Mouse (Mus musculus) MEL (cell line): Measurements from ENCODE around the gene 4933428G20Rik. TPM values are rescaled to one million over a fixed set of nuclear protein-coding genes. Genes with fewer than 3 reads are reported as not detected.

Experiments
- DNase-seq: peaks from one replicate; pipeline ENCODE4 v3.0.0; 2011; ENCODE audit warnings: low read depth, low spot score
- H3K27ac ChIP-seq: 2 replicates; pipeline ENCODE4 v1.5.1; 2012; ENCODE audit warnings: low read depth, mild to moderate bottlenecking, control low read depth, low read length, moderate library complexity; ENCODE audit not compliant: control insufficient read depth
- H3K27me3 ChIP-seq, 2 experiments: fragments of 150-350 bp in 1 of 2; sonication (generic) in 1 of 2; 2 replicates each; pipeline ENCODE4 v1.6.1; 2012; ENCODE audit warnings: low read length in 2 of 2, mild to moderate bottlenecking in 2 of 2, improper control_type of control experiment in 1 of 2, moderate library complexity in 1 of 2; ENCODE audit not compliant: insufficient read depth in 2 of 2, control insufficient read depth in 1 of 2
- H3K36me3 ChIP-seq, 2 experiments: 2 replicates each; pipeline ENCODE4 v1.6.1; 2012 to 2014; ENCODE audit warnings: low read length in 2 of 2, improper control_type of control experiment in 1 of 2, inconsistent platforms in 1 of 2, mild to moderate bottlenecking in 1 of 2; ENCODE audit not compliant: insufficient read depth in 2 of 2, control insufficient read depth in 1 of 2
- H3K4me1 ChIP-seq, 2 experiments: fragments of 150-350 bp in 1 of 2; sonication (generic) in 1 of 2; 2 replicates each; pipeline ENCODE4 v1.6.1; 2012; ENCODE audit warnings: low read length in 2 of 2, improper control_type of control experiment in 1 of 2, mild to moderate bottlenecking in 1 of 2; ENCODE audit not compliant: insufficient read depth in 2 of 2, control insufficient read depth in 1 of 2
- H3K4me3 ChIP-seq, 2 experiments: fragments of 150-350 bp in 1 of 2; sonication (generic) in 1 of 2; 2 replicates each; pipeline ENCODE4 v1.5.1; 2012; ENCODE audit warnings: low read depth in 2 of 2, low read length in 2 of 2, mild to moderate bottlenecking in 2 of 2, moderate library complexity in 2 of 2, control low read depth in 1 of 2, improper control_type of control experiment in 1 of 2; ENCODE audit not compliant: control insufficient read depth in 1 of 2, insufficient read depth in 1 of 2
- H3K79me2 ChIP-seq: 2 replicates; pipeline ENCODE4 v1.6.1; 2012; ENCODE audit warnings: mild to moderate bottlenecking, low read length, moderate library complexity; ENCODE audit not compliant: control insufficient read depth, poor library complexity, insufficient read depth
- H3K9ac ChIP-seq: 2 replicates; pipeline ENCODE4 v1.6.1; 2012; ENCODE audit warnings: low read depth, mild to moderate bottlenecking, control low read depth, low read length, moderate library complexity; ENCODE audit not compliant: control insufficient read depth, poor library complexity, severe bottlenecking
- H3K9me3 ChIP-seq: fragments of 150-350 bp; sonication (generic); replicated peaks from 2 replicates; pipeline ENCODE4 v1.6.1; 2012; ENCODE audit warnings: mild to moderate bottlenecking, low read length, improper control_type of control experiment, moderate library complexity; ENCODE audit not compliant: insufficient read depth
- CHD1 ChIP-seq: IDR thresholded peaks from 2 replicates; pipeline ENCODE4 v1.6.1; 2012; ENCODE audit warnings: low read depth, mild to moderate bottlenecking, inconsistent platforms, low read length, improper control_type of control experiment
- CTCF ChIP-seq, 3 experiments: IDR thresholded peaks in 2 of 3; conservative IDR thresholded peaks in 1 of 3; 2 replicates each; pipeline ENCODE4 v1.5.1; 2011 to 2012; ENCODE audit warnings: low read length in 3 of 3, low read depth in 2 of 3, mild to moderate bottlenecking in 2 of 3, improper control_type of control experiment in 1 of 3, inconsistent platforms in 1 of 3, mixed read lengths in 1 of 3, moderate library complexity in 1 of 3; ENCODE audit not compliant: control insufficient read depth in 1 of 3, insufficient read depth in 1 of 3, poor library complexity in 1 of 3, severe bottlenecking in 1 of 3
- E2F4 ChIP-seq: IDR thresholded peaks from 2 replicates; pipeline ENCODE4 v1.6.1; 2011; ENCODE audit warnings: low read depth, low read length, improper control_type of control experiment, borderline replicate concordance
- ELF1 ChIP-seq: IDR thresholded peaks from 2 replicates; pipeline ENCODE4 v1.6.1; 2014; ENCODE audit warnings: low read depth, mild to moderate bottlenecking, inconsistent platforms, low read length, improper control_type of control experiment, moderate library complexity
- EP300 ChIP-seq, 2 experiments: IDR thresholded peaks; 2 replicates each; pipeline ENCODE4 v1.6.1; 2011; ENCODE audit warnings: improper control_type of control experiment in 2 of 2, low read length in 2 of 2, low read depth in 1 of 2, mild to moderate bottlenecking in 1 of 2
- GATA1 ChIP-seq: IDR thresholded peaks from 2 replicates; pipeline ENCODE4 v1.6.1; 2011; ENCODE audit warnings: low read depth, low read length, improper control_type of control experiment
- HCFC1 ChIP-seq: IDR thresholded peaks from 2 replicates; pipeline ENCODE4 v1.6.1; 2012; ENCODE audit warnings: low read depth, mild to moderate bottlenecking, inconsistent platforms, low read length, improper control_type of control experiment, moderate library complexity
- MAX ChIP-seq: IDR thresholded peaks from 2 replicates; pipeline ENCODE4 v1.6.1; 2011; ENCODE audit warnings: low read length, improper control_type of control experiment
- MXI1 ChIP-seq: IDR thresholded peaks from 2 replicates; pipeline ENCODE4 v1.6.1; 2011; ENCODE audit warnings: mild to moderate bottlenecking, low read depth, low read length, improper control_type of control experiment
- MYC ChIP-seq: IDR thresholded peaks from 2 replicates; pipeline ENCODE4 v1.6.1; 2011; ENCODE audit warnings: low read depth, mild to moderate bottlenecking, low read length, improper control_type of control experiment, moderate library complexity
- NELFE ChIP-seq: IDR thresholded peaks from 2 replicates; pipeline ENCODE4 v1.6.1; 2011; ENCODE audit warnings: low read depth, low read length, improper control_type of control experiment
- NRF1 ChIP-seq: IDR thresholded peaks from 2 replicates; pipeline ENCODE4 v1.6.1; 2014; ENCODE audit warnings: low read depth, mild to moderate bottlenecking, inconsistent platforms, low read length, improper control_type of control experiment, moderate library complexity; ENCODE audit not compliant: poor library complexity, insufficient read depth, severe bottlenecking
- POLR2A ChIP-seq, 2 experiments: IDR thresholded peaks; 2 replicates each; pipeline ENCODE4 v1.6.1; 2011 to 2012; ENCODE audit warnings: low read length in 2 of 2, mild to moderate bottlenecking in 2 of 2, control low read depth in 1 of 2, improper control_type of control experiment in 1 of 2, low read depth in 1 of 2, moderate library complexity in 1 of 2; ENCODE audit not compliant: control insufficient read depth in 1 of 2, insufficient read depth in 1 of 2, poor library complexity in 1 of 2
- POLR2AphosphoS2 ChIP-seq: IDR thresholded peaks from 2 replicates; pipeline ENCODE4 v1.6.1; 2011; ENCODE audit warnings: low read length, improper control_type of control experiment
- RAD21 ChIP-seq: IDR thresholded peaks from 2 replicates; pipeline ENCODE4 v1.6.1; 2011; ENCODE audit warnings: mild to moderate bottlenecking, low read depth, low read length, improper control_type of control experiment
- SIN3A ChIP-seq: IDR thresholded peaks from 2 replicates; pipeline ENCODE4 v1.6.1; 2012; ENCODE audit warnings: low read length, improper control_type of control experiment, inconsistent platforms
- SMC3 ChIP-seq: IDR thresholded peaks from 2 replicates; pipeline ENCODE4 v1.6.1; 2011; ENCODE audit warnings: low read depth, low read length, improper control_type of control experiment
- TAL1 ChIP-seq: IDR thresholded peaks from 2 replicates; pipeline ENCODE4 v1.6.1; 2012; ENCODE audit warnings: mild to moderate bottlenecking, inconsistent platforms, low read length, moderate library complexity, mixed read lengths
- TBP ChIP-seq: IDR thresholded peaks from 2 replicates; pipeline ENCODE4 v1.8.0; 2011; ENCODE audit warnings: low read depth, low read length, improper control_type of control experiment
- UBTF ChIP-seq: IDR thresholded peaks from 2 replicates; pipeline ENCODE4 v1.6.1; 2012; ENCODE audit warnings: low read depth, mild to moderate bottlenecking, inconsistent platforms, low read length, improper control_type of control experiment, moderate library complexity, borderline replicate concordance; ENCODE audit not compliant: insufficient read depth
- USF1 ChIP-seq: IDR thresholded peaks from 2 replicates; pipeline ENCODE4 v1.6.1; 2014; ENCODE audit warnings: low read depth, mild to moderate bottlenecking, inconsistent platforms, low read length, improper control_type of control experiment, moderate library complexity
- USF2 ChIP-seq, 2 experiments: IDR thresholded peaks; 2 replicates each; pipeline ENCODE4 v1.6.1; 2011 to 2012; ENCODE audit warnings: improper control_type of control experiment in 2 of 2, low read length in 2 of 2, borderline replicate concordance in 1 of 2, inconsistent platforms in 1 of 2, low read depth in 1 of 2, mild to moderate bottlenecking in 1 of 2; ENCODE audit not compliant: insufficient read depth in 1 of 2
- ZC3H11A ChIP-seq: IDR thresholded peaks from 2 replicates; pipeline ENCODE4 v1.6.1; 2012; ENCODE audit warnings: low read depth, mild to moderate bottlenecking, inconsistent platforms, low read length, improper control_type of control experiment
- ZMIZ1 ChIP-seq: IDR thresholded peaks from 2 replicates; pipeline ENCODE4 v1.6.1; 2012; ENCODE audit warnings: low read depth, mild to moderate bottlenecking, inconsistent platforms, low read length, improper control_type of control experiment, moderate library complexity
- polyA plus RNA-seq, 2 experiments: library from polyadenylated mRNA; stranded (reverse) in 1 of 2; unstranded in 1 of 2; fragments of >175 nt in 1 of 2; fragments of >200 nt in 1 of 2; gene quantifications; 2 replicates each; pipeline versions ENCODE4 v1.2.1 to v1.2.4; 2012; ENCODE audit warnings: low replicate concordance in 2 of 2, low read depth in 1 of 2; ENCODE audit not compliant: insufficient read length in 2 of 2, insufficient read depth in 1 of 2, missing spikeins in 1 of 2
- total RNA-seq: library from RNA; depleted of rRNA; stranded (reverse); fragments of 300-350 nt; gene quantifications from 2 replicates; pipeline ENCODE4 v1.2.3, GENCODE M21; 2012

The 4933428G20Rik gene
- total and polyA plus RNA-seq, 3 experiments: 0.15 TPM; not detected in 2

DNA sequence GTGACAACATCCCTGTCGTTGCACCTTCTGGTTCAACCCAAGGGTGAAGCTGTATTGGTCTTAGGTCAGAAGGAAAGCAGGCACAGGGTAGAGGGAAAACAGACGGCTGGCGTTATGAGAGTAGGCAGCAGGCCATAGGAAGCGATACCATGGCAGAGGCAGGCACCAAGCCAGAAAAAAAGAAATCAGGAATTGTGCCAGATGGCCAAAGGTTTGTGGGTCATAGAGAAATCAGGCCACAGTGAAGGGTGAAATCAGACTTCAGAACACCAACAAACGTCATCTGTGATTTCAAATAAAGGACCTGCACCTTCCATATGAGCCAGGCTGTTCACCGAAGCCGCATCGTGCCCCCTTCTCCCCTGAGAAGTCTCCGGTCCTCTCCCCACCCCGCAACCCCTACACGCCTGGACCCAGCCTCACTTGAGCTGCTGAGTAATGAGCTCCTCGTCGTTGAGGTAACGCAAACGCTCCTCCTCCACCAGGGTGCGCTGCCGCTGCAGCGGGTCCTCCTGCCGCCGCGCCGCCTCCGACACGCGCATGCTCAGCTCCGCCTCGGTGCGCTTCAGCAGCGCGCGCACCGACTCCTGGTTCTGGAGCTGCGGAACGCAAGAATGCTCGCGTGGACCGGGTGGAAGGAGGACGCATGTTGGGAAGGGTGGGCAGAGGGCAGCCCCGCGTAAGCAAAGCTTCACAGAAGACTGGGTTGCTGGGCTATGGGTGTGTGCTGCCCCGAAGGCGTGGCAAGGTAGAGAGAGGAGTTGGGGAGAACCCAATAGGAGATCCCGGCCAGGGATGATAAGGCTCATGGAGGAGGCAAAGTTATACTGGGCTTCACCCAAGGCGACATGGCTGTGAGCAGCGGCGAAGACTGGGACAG, 31.5 kb upstream of the 4933428G20Rik start:
- no peaks in the 10 kb centered on the region for H3K36me3 ChIP-seq
- H3K4me3 ChIP-seq: peak overlapping the region; percentile 58 to 59
- peak; percentile 97 for DNase-seq
- H3K79me2 ChIP-seq: no peaks in the 10 kb centered on the region
- TF ChIP-seq HCFC1: peak; percentile 64; the same call in 1 of the 2 replicates
- 0 out of 2 replicates have a peak, but pooled peaks have one; percentile 43 for TF ChIP-seq TBP
- no peak for TF ChIP-seq ELF1
- peak; percentile 99 for TF ChIP-seq NRF1
- peak; percentile 42; the same call in 1 of the 2 replicates for TF ChIP-seq ZC3H11A
- peak; percentile 78 for TF ChIP-seq MAX
- TF ChIP-seq POLR2A (IDR thresholded peaks at IDR 0.05; ENCODE audit: control insufficient read depth in 1 of 2, insufficient read depth in 1 of 2, low read depth in 1 of 2, low read length in 2 of 2, poor library complexity in 1 of 2): peak; percentile 71 to 87
- peak; percentile 86 for TF ChIP-seq SMC3
- TF ChIP-seq GATA1: peak; percentile 53
- TF ChIP-seq NELFE: peak; percentile 82
- TF ChIP-seq EP300 (IDR thresholded peaks at IDR 0.05; ENCODE audit: low read depth in 1 of 2, low read length in 2 of 2): no peak
- TF ChIP-seq CHD1: no peak
- TF ChIP-seq CTCF (IDR thresholded peaks at IDR 0.05 in 2 of 3, conservative IDR thresholded peaks at IDR 0.05 in 1 of 3; ENCODE audit: control insufficient read depth in 1 of 3, insufficient read depth in 1 of 3, low read depth in 2 of 3, low read length in 3 of 3, poor library complexity in 1 of 3, severe bottlenecking in 1 of 3): peak; percentile 83 to 97 (median 97)
- TF ChIP-seq ZMIZ1: no peak
- TF ChIP-seq MYC: no peak; the same call in 1 of the 2 replicates
- TF ChIP-seq E2F4: no peak
- no peak for TF ChIP-seq USF2 (IDR thresholded peaks at IDR 0.05; ENCODE audit: borderline replicate concordance in 1 of 2, insufficient read depth in 1 of 2, low read depth in 1 of 2, low read length in 2 of 2)
- peak; percentile 43; the same call in 1 of the 2 replicates for TF ChIP-seq UBTF
- no peak for TF ChIP-seq TAL1
- TF ChIP-seq SIN3A: peak; percentile 50; the same call in 1 of the 2 replicates
- TF ChIP-seq POLR2AphosphoS2: peak; percentile 52; the same call in 1 of the 2 replicates
- peak; percentile 70 for TF ChIP-seq RAD21
- TF ChIP-seq MXI1: peak; percentile 57; the same call in 1 of the 2 replicates
- TF ChIP-seq USF1: no peak
- H3K9me3 ChIP-seq: no peaks in the 10 kb centered on the region
- H3K27me3 ChIP-seq: no peaks in the 10 kb centered on the region; a peak in 2 of 4 replicates
- H3K4me1 ChIP-seq: peaks cover 4 to 11% of the 10 kb centered on the region in 2 experiments
- H3K27ac ChIP-seq: peak overlapping the region; percentile 8
- peak overlapping the region; percentile 58 for H3K9ac ChIP-seq
